Mouse (Mus musculus) heart, adult 9 months (tissue): ENCODE measurements around the gene Ghsr.
"Not testable (repeated sequence)": the region's sequence is repeated elsewhere in the genome, so short reads cannot be mapped to it uniquely, and the experiment has no call there.

ENCODE experiments used
- DNase-seq, 2 experiments: peaks; one replicate each; pipeline ENCODE4 v3.0.0; 2022; ENCODE audit warnings: low spot score in 2 of 2

The Ghsr gene

DNA sequence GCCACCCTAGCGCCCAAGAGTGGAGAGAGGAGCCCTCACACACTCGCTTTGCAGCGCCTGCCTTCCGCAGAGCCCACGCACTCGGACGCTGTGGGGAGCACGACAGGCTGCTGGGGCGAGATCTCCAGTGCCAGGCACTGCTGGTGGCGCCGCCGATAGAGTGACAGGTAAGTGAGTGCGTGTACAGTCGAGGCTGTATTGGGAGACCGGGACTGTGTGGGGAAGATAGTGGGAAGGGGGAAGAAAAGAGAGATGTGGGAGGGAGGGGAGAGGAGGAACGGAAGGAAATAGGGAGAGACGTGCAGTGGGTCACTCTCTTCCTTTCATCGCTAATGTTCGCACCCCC, at the start of gene Ghsr:
TSS of gene Ghsr (plus strand) at position 76 of the 346 bp plus-strand sequence.
- DNase-seq, result no peak

DNA sequence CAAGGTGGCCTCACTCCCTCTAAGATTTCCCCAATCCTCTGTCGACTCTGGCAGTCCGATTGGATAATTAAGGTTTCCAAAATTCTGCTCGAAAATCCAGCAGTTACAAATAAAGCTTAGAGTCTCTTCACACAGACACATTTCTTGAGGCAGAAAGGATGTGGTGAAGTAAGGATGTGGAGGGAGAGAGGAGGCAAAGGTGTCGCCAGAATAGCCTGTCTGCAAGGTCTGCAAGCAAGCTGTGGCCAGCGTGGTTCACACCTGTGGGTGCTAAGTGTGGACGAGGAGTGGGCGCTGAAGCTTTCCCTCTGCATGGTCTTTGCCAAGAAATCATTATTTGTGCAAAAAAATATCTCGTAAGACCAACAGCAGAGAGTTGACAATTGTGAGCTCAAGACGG, 48.6 kb upstream of the Ghsr start:
- DNase-seq, result no peak

DNA sequence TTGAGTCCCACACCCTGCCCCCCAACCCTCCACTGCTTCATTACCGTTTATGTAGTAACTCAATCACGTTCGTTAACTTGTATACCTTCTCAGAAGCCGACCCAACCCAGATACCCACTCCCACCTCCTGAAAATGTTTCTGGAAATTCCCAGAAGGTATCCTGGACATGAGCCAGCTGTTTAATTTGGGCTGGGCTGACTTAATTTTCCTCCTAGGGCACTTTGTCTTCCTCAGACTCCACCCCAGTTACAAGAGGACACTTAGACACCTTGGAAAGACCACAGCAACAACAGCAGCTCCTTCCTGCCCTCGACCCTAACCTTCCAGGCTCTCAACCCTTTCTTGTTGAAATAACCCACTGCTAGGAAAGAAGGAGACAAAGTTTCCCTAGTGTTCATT, 47.6 kb upstream of the Ghsr start:
- peak in 1 of 2 experiments; percentile 22 for DNase-seq

DNA sequence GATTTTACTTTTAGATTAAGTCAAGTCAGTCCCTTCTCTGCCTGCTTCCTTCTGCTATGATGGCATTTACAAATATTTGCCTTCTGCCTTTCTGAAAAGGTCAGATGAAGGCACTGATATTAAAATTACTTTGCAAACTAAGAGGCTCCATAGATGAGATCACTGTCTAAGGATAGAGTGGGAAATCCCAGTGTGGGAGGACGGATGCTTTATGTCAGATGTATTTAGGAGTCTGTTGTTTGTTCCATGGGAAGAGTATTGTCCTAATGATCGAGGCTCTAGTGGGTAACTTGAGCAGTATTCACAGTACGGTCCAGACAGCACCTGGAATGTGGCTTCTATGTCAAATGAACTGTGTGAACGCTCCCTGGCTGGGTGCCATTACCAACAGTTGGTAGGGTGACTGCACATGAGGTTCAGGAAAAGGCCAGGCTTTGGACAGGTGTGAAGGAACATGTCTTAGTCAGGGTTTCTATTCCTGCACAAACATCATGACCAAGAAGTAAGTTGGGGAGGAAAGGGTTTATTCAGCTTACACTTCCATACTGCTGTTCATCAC, 44.4 kb upstream of the Ghsr start:
- DNase-seq, result no peak

DNA sequence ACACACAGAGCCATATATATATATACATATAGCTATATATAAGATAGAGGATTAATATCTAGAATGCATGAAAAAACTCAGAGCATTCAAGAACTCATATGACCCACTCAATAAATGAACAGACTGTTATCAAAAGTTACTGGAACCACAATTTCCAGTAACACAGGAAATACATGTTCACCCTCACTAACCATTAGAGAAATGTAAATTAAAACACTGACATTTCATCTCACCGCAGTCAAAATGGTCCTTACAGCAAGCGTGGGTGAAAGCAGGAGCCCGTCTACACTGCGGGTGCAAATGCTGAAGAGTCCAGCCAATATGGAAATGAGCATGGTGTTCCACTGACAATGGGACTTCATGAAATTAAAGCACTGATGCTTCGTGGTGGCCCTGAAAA, 40.4 kb upstream of the Ghsr start:
- no peak for DNase-seq

DNA sequence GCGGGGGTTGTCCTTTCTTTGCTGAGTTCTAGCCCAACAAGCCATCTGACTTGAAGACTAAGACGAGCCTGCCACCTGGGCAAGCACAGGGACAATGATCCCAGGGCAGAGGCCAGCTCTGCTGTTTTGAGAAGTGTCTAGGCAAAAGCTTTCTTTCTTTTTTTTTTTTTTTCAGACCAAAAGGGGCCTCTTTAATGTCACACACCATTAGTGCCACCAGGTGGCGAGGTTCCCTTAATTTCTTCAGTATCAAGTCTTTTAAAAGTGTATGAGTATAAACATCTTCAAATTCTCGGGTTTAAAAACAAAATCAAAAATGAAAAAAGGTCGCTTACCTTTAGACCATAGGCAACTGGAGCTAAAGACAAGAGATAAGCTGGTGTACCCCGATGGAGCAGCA, 32.7 kb upstream of the Ghsr start:
- DNase-seq, result peak in 1 of 2 experiments; percentile 30

DNA sequence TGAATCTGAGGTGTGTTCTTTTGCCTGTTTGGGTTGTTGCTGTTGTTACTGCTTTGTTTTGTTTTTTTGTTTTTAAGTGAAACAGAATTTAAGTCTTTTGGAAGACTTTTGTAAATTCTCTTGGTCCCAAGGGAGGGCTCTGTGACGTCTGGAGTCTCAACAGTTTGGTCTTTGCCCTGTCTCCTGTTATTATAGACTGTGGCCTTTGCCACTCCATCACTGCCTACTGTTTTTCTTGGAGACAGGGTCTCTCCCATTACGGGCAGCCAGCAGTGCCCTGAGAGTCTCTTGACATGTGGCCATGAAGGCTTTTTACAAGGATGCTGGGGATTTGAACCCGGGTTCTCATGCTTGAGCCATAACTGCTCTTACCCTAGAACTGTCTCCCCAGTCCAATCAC, 32.3 kb upstream of the Ghsr start:
- no peak for DNase-seq

DNA sequence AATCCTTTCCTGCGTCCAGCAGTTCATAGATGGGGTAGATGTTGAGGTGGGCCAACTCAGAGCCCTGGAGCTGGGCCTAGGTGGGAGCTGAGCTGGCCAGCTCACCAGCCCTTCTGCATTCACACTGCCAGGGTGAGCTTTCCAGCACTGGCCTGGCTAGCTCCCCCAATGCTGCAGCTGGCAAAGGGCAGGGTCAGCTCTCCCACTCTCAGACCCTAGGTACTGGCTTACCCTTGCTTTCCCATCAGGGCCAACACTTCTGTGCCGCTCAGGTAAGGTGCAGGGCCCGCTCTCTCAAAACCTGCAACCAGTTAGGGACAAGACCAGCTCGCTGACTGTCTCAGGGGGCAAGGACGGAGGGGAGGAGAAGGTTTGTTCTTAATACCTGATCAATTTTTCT, 30.4 kb upstream of the Ghsr start:
- no peak for DNase-seq

DNA sequence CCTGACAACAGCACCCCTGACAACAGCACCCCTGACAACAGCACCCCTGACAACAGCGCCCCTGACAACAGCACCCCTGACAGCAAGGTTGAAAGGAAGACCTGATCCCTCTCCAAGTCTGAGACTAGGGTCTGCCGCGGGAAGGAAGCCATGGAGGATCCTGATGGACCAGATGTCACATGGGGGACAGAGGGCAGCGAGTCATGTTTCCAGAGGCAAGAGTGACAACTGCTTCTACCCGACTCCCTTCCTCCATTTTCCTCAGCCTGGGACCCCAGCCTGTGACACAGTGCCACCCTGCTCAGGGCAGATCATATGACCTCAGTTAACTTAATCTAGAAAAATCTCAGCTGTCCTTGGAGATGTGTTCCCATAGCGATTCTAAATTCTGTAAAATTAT, 28.7 kb upstream of the Ghsr start:
- no peak for DNase-seq

DNA sequence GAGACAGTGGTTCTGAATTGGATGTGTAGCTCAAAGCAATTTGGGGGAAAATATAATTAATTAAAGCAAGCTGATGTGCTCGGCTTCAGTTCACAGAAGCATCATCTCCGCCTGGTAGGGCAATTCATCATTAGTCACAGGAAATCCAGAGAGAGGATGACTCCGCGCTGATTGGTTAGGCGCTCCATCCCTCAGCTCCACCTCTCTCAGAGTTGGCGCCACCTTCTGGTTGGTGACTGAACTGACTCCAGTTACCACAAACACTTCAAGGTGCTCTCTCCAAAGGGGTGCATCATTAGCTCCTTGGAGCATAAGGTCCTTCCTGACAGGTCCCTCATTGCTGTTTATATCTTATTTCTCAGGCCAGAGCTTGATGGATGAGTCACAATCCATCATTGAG, 25.6 kb upstream of the Ghsr start:
- peak; percentile 39 for DNase-seq

DNA sequence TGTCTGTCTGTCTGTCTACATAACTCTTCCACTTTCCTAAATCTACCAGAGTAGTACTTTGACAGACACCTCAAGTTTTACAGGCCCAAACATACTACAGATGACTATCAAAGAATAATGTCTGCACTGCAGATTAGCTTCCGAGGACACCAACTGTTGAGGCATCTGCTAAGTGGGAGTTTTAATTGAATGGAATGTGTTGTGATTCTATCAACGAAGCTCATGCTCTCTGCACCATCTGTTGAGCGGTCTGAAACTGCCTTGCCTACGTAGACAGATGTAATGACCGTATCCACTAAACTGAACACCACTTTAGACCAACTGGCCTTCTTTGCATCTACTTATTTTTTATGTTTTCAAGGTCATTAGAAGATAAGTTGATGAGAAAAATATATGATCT, 22.7 kb upstream of the Ghsr start:
- DNase-seq, result no peak

DNA sequence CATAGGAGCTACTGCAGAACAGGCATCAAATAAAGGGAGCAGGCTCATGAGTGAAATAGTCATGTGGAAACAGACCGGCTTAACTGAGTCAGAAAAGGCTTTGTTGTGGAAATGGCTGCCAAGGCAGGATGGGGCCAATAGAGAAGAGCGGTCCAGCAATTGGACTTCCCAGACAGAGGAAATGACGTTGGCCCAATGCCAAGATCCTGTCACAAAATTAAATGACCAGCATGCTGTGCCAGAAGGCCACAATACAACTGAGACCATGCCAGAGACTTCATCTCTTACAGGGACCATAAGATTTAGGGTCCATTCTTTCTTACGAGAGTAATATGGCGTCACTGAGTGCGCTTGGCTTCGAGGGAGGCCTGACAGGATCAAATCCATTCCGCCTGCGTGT, 20.0 kb upstream of the Ghsr start:
- no peak for DNase-seq

DNA sequence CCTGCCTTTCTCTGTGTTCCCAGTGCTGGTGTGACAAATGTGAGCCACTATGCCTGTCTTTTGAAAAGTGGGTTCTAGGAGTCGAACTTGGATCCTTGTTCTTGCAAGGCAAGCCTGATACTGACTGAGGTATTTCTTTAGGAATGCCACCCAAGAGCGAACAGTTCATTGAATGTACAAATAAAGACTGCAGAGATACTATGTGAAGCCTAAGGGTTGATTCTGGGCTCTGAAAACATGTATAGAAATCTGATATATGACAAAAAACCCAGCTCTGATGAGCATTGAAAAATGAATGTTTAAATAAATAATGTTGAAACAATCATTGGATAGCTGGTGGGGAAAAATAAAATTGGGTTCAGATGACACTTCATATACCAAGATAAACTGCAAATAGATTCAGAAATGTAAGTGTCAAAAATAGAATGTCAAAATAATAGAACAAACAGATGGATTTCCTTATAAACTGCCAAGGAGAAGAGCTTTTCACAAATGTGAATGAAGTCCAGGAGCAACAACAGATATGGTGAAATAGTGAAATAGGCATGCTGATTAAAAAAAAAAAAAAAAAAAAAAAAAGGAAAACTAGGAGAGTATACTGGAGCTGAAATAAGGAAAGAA, 11.9 kb upstream of the Ghsr start:
- no peak for DNase-seq

DNA sequence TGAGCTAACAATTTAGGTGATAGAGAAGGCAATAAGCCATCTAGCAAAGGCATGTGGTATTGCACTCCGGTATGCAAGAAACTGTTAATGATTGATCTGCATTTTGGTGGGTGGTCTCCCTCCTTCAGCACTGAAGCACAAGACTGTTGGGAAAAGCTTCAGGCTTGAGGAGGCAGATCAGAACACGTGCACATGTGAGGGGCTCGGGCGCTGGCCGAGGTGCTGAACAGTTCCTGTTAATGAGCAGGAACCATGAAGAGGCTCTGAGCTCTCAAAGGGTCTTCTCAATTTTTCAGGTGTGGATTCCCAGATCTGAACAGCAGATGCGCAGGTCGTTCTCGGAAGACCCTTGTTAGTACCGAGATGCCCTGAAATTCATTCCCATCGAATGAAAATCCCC, 1.0 kb upstream of the Ghsr start:
- DNase-seq, result no peak

DNA sequence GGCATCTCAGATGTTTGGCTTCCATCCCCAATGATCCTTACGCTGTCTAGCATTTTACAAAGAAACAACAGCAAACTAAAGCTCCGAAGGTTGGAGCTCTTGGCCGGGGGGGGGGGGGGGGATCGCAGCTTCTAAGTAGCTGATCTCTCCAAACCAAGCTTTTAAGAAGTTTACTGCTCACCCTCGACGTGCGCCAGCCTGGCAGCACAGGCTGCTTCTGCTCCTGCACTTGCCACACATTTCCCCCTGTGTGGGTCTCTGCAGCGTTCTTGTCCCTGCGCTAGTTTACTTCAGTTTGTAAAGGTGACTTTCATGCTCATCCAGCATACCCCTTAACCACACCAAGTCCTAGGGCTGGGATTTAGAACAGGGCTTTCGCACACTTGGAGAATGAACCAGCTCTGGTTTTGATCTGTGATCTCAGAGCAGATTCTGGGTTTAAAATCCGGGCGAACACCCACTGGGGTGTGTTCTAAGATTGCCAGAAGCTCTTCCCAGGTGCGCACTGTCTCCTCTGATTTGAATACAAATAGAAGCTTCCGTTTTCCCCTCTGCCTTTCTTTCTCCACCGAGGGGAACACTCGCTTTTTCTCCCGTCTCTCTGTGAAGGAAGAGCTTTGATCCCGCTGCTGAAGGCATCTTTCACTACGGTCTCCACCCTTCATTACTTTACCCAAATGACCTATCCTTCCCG, 422 bp upstream of the Ghsr start:
- DNase-seq, result no peak

DNA sequence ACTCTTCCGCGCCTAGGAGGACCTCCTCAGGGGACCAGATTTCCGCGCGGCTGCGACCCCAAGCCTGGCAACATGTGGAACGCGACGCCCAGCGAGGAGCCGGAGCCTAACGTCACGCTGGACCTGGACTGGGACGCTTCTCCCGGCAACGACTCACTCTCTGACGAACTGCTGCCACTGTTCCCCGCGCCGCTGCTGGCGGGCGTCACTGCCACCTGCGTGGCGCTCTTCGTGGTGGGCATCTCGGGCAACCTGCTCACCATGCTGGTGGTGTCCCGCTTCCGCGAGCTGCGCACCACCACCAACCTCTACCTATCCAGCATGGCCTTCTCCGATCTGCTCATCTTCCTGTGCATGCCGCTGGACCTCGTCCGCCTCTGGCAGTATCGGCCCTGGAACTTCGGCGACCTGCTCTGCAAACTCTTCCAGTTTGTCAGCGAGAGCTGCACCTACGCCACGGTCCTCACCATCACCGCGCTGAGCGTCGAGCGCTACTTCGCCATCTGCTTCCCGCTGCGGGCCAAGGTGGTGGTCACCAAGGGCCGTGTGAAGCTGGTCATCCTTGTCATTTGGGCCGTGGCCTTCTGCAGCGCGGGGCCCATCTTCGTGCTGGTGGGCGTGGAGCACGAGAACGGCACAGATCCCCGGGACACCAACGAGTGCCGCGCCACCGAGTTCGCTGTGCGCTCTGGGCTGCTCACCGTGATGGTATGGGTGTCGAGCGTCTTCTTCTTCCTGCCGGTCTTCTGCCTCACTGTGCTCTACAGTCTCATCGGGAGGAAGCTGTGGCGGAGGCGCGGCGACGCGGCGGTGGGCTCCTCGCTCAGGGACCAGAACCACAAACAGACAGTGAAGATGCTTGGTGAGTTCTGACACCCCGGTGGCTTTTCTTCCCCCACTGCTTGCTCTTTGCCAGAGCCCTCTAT, 837 bp downstream of the Ghsr start:
- DNase-seq, result no peak

DNA sequence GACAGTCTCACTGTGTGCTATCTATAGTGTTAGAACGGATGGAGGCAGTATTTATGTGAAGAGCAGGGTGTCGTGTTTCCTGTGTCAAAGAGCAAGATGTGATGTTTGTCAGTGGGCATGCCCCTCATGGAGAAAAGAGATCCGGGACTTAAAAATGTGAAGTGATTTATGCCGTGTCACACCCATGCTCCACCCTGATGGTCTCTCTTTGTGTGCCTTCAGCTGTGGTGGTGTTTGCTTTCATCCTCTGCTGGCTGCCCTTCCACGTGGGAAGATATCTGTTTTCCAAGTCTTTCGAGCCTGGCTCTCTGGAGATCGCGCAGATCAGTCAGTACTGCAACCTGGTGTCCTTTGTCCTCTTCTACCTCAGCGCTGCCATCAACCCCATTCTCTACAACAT, 3.2 kb downstream of the Ghsr start:
- DNase-seq, result no peak

DNA sequence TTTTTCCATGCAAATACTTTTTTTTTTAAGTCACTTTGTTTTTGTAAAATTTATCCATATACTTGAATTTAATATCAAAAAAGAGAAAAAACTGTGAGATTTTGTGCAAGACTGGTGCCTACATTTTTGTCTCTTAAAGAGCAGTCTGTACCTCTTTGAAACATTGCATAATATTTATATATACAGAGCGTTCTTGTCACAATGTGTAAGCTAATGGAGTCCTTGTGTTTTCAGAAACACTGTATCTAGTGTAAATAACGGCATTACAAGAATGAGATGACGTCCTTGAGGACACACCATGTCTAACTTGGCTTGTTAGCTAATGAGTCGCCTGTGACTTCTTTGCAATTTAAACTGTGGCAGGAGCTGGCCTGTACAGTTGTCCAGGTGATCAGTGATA, 6.8 kb downstream of the Ghsr start:
- DNase-seq, result no peak

DNA sequence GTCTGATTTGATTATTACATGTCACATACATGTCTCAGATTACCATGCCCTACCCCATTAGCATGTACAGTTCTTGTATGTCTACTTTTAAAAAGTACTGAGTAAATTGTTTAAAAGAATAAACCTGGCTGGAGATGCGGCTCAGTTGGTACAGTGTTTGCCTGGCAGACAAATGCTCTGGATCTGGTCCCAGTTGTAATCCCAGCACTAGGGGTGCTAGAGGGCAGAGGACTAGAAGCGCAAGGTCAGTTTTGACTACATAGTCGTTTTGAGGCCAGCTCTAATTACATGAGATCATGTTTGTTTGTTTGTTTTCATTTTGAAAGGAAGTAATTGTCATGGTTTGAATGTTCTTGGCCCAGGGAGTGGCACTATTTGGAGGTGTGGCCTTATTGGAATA, 13.7 kb downstream of the Ghsr start:
- no peak for DNase-seq

DNA sequence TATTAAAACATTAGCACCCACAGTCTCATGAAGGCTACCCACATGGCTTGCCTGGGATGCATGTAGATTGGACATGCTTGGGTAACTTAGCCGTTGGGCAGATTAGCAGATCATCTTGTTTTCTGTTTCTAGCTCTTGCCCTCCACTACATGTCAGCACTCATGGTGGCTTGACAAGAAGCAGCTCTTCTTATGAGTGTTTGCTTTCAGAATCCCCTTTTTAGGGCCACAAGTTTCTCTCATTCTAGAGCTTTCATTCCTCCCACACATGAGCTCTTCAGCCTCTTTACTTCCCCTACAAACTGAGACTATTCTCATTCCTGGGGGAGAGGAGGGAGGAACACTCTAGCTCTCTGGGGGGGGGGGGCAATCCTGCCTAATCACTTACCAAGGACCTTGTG, 18.8 kb downstream of the Ghsr start:
- no peak for DNase-seq

DNA sequence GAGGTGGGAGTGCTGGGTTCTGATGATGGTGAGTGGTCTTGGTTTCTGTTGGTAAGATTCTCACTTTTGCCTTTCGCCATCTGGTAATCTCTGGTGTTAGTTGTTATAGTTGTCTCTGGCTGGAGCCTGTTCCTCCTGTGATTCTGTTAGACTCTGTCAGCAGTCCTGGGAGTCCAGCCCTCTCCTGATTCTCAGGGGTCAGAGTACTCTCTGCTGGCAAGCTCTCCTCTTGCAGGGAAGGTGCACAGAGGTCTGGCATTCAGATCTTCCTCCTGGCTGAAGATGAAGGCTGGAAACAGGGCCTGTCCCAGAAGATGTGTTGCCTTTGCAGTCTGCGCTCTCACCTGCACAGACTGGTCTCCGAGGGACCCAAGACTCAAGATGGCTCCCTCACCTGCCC, 29.8 kb downstream of the Ghsr start:
- not testable (repeated sequence) for DNase-seq

DNA sequence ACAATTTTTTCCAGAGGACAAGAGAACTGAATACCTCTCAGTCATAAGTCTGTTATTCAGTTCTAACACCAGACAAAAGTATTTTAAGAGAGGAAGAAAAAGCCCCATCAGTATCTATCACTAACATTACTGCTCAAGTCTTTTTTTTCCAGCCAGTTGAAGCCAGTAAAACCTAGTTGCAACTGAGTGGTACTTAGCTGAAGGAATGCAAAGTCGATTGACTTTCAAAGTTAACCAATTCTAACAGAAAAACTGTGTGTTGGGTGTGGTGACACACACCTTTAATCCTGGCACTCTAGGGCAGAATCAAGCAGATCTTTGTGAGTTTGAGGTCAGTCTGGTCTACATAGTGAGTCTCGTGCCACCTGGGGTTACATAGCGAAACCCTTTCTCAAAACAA, 35.3 kb downstream of the Ghsr start:
- DNase-seq, result no peak

DNA sequence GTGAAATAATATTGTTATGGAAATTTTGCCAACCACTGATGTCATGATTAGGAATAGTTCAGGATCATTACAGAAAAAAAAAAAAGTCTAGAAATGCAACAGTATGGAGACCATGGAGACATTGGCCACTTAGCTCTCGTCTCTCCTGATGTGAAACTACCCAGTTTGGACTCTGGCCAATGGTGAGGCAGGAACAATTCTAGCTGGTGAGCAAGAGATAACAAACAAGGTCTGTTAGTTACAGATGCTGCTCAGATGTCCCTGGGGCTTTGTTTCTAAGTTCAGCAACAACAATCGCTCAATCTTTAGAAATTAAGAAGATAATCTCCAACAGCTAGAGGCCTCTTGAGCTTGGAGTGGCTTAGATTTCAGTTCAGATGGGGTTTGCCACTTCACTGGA, 37.4 kb downstream of the Ghsr start:
- DNase-seq, result no peak
